Mouse (Mus musculus): ENCODE results near the gene Snx9.

- TF ChIP-seq CTCF (IDR thresholded peaks at IDR 0.05; ENCODE audit: low read depth, low read length) (no peak), POLR2A (IDR thresholded peaks at IDR 0.05; ENCODE audit: extremely low read depth, insufficient read depth, low read length) (no peak)
Observed at GRCm38 (mm10) chr17:5912797-5913196, 71.7 kb downstream of the Snx9 start.
